ENCODE assay signal across 15 mouse cellular contexts in the genomic region with DNA sequence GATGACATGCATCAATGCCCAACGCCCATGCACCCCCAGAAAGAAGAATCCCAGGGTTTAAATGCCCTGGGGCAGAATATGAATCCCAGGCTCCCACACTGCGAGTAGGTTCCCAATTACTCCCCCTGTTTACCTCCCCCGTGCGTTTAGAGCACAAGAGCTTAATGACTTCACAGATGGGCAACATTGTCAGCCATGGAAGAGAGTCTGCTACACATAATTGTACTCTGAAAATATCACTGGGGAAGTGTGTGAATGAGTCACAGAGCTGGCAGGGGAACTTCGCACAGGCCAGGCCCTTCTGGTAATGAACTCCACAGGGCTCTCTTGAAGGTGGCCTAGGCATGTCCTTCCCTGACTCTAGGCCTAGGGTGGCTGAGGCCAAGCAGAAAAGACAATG.
DNase-seq lines count a peak whose midpoint lies in the region; TF ChIP-seq lines count a peak whose summit lies in the region.
"Had no signal": no experiment of that assay in that cellular context is flagged by ENCODE, and none has a peak within 500 bp of the region (broad histone marks: within the 10 kb centered on the region; RNA-seq: fewer than 3 reads in every experiment).

No protein-coding gene starts in this region.

- no peak for TF ChIP-seq CTCF in CH12.LX (conservative IDR thresholded peaks at IDR 0.05 in 1 of 2, IDR thresholded peaks at IDR 0.05 in 1 of 2; ENCODE audit: low read depth in 2 of 2, low read length in 2 of 2)
- no peak for TF ChIP-seq CTCF in bone marrow macrophage, adult 2 months (IDR thresholded peaks at IDR 0.05; ENCODE audit: low read depth, low read length)

- no peaks in the 10 kb centered on the region for H3K27me3 ChIP-seq in CH12.LX (replicated peaks)
- H3K27me3 ChIP-seq: heart, embryonic 13.5 days; liver, embryonic 13.5 days had no signal

- no peak overlapping the region for H3K4me2 ChIP-seq in CH12.LX (ENCODE audit: insufficient read depth, low read depth, poor library complexity, severe bottlenecking)
- H3K4me2 ChIP-seq: heart, embryonic 13.5 days; liver, embryonic 13.5 days had no signal

- dilution Hi-C loops in CH12.LX (cut with MboI; ENCODE audit: extremely low pct_ligation_motif_present, extremely low pct_unique_long_range_greater_than_20kb, low sequenced_read_pairs), result no loop called here

- in situ Hi-C loops in CH12.LX (cut with MboI; ENCODE audit: low pct_ligation_motif_present, low pct_unique_long_range_greater_than_20kb, low sequenced_read_pairs), result no loop called here

- TF ChIP-seq POLR2A in CH12.LX (IDR thresholded peaks at IDR 0.05; ENCODE audit: low read depth, low read length), result no peak
- TF ChIP-seq POLR2A in bone marrow macrophage, adult 2 months (IDR thresholded peaks at IDR 0.05; ENCODE audit: borderline replicate concordance, low read depth, low read length), result no peak

- no peaks in the 10 kb centered on the region for H3K79me2 ChIP-seq in CH12.LX (replicated peaks; ENCODE audit: control insufficient read depth, extremely low read depth, insufficient read depth, poor library complexity, severe bottlenecking)

- H3K36me3 ChIP-seq in CH12.LX (replicated peaks in 1 of 2; ENCODE audit: control insufficient read depth in 1 of 2, insufficient read depth in 1 of 2, low read length in 1 of 2), result no peaks in the 10 kb centered on the region
- H3K36me3 ChIP-seq: heart, embryonic 13.5 days; liver, embryonic 13.5 days had no signal

- TF ChIP-seq RAD21 in CH12.LX (IDR thresholded peaks at IDR 0.05; ENCODE audit: low read depth, low read length), result no peak

- peaks cover 7 to 68% of the 10 kb centered on the region in 2 experiments for H3K4me1 ChIP-seq in CH12.LX (ENCODE audit: control insufficient read depth in 1 of 2, insufficient read depth in 2 of 2)
- H3K4me1 ChIP-seq in bone marrow macrophage, adult 2 months (ENCODE audit: control insufficient read depth, insufficient read depth, low read length), result peaks cover 31% of the 10 kb centered on the region
- H3K4me1 ChIP-seq: liver, embryonic 13.5 days had no signal

- TF ChIP-seq EP300 in CH12.LX (IDR thresholded peaks at IDR 0.05; ENCODE audit: low read length), result no peak

- no peak overlapping the region for H3K27ac ChIP-seq in CH12.LX (ENCODE audit: insufficient read depth, low read depth)
- peak overlapping the region; percentile 67 for H3K27ac ChIP-seq in bone marrow macrophage, adult 2 months (ENCODE audit: insufficient read depth, low read depth, low read length)
- H3K27ac ChIP-seq: heart, embryonic 13.5 days; liver, embryonic 13.5 days had no signal

- H3K9me3 ChIP-seq in CH12.LX (replicated peaks; ENCODE audit: low read length), result no peaks in the 10 kb centered on the region
- H3K9me3 ChIP-seq: heart, embryonic 13.5 days; liver, embryonic 13.5 days had no signal

- DNase-seq in layer of hippocampus, adult 11-12 months (ENCODE audit: low spot score), result peak; percentile 63
- DNase-seq in layer of hippocampus, postnatal 25 days (ENCODE audit: extremely low spot score in 1 of 2, low spot score in 1 of 2), result no peak
- peak; percentile 58 for DNase-seq in CH12.LX (ENCODE audit: extremely low read depth)
- DNase-seq in layer of hippocampus, postnatal 10 days (ENCODE audit: low spot score in 2 of 2), result peak; percentile 30 to 45
- DNase-seq in yolk sac, embryonic 10.5 days (ENCODE audit: low spot score), result no peak
- DNase-seq in urinary bladder, postnatal 36 days (ENCODE audit: low spot score in 2 of 2), result no peak
- DNase-seq: cerebellum, postnatal 10 days; heart, postnatal 4 days; kidney, adult 9 months; kidney, postnatal 4 days; liver, embryonic 13.5 days; thymus, adult 18-20 months had no signal

- H3K9ac ChIP-seq in CH12.LX (ENCODE audit: insufficient read depth, low read depth), result no peak overlapping the region
- H3K9ac ChIP-seq: heart, embryonic 13.5 days; liver, embryonic 13.5 days had no signal

- no peak overlapping the region for H3K4me3 ChIP-seq in CH12.LX (replicated peaks in 1 of 3; ENCODE audit: low read depth in 2 of 3, low read length in 2 of 3, poor library complexity in 1 of 3)
- no peak overlapping the region for H3K4me3 ChIP-seq in bone marrow macrophage, adult 2 months (ENCODE audit: insufficient read depth, low read length)
- H3K4me3 ChIP-seq: erythroblast, embryonic 14.5 days; heart, embryonic 13.5 days; liver, embryonic 13.5 days had no signal

TF ChIP-seq in CH12.LX, 34 proteins besides CTCF, POLR2A, EP300 and RAD21:
- TF ChIP-seq MEF2A (IDR thresholded peaks at IDR 0.05; ENCODE audit: borderline replicate concordance, low read depth, low read length) (peak; percentile 62; the same call in 1 of the 2 replicates), USF1 (IDR thresholded peaks at IDR 0.05; ENCODE audit: low read depth, low read length) (no peak), IRF4 (IDR thresholded peaks at IDR 0.05; ENCODE audit: low read depth, low read length) (peak; percentile 56), ZC3H11A (IDR thresholded peaks at IDR 0.05; ENCODE audit: low read depth, low read length) (no peak), TCF12 (IDR thresholded peaks at IDR 0.05; ENCODE audit: low read depth, low read length) (0 out of 2 replicates have a peak, but pooled peaks have one; percentile 17), ETS1 (conservative IDR thresholded peaks at IDR 0.05; ENCODE audit: low read depth, low read length) (peak; percentile 27; the same call in 1 of the 2 replicates)

Comparison
In these comparisons a context has a peak if more than half of its experiments do, and no peak if none do; other contexts are left out.
1. DNase-seq: peak in layer of hippocampus, adult 11-12 months (single experiment), CH12.LX (single experiment) and layer of hippocampus, postnatal 10 days (2 of 2); none in layer of hippocampus, postnatal 25 days (0 of 2), yolk sac, embryonic 10.5 days (single experiment) and urinary bladder, postnatal 36 days (0 of 2).